Mouse (Mus musculus) heart, embryonic 11.5 days (tissue): Measurements from ENCODE around the gene Spata31d1b. TPM values are rescaled to one million over a fixed set of nuclear protein-coding genes. Genes with fewer than 3 reads are reported as not detected.
"Not testable (repeated sequence)": the region's sequence is repeated elsewhere in the genome, so short reads cannot be mapped to it uniquely, and the experiment has no call there.

Experiments used
- ATAC-seq: fragments of 200-750 bp; cut with Nextera tagmentation; replicated peaks from 2 replicates; pipeline ENCODE4 v1.8.0; 2017; ENCODE audit warnings: moderate library complexity; ENCODE audit not compliant: insufficient number of reproducible peaks, low FRiP score, low TSS enrichment
- H3K27ac ChIP-seq: fragments of 300-500 bp; sonication (generic); 2 replicates; pipeline ENCODE4 v1.5.1; 2014; ENCODE audit warnings: mild to moderate bottlenecking, low read depth, low read length
- H3K27me3 ChIP-seq: fragments of 300-500 bp; sonication (generic); 2 replicates; pipeline ENCODE4 v1.6.1; 2014; ENCODE audit warnings: mild to moderate bottlenecking, low read length, mixed read lengths; ENCODE audit not compliant: control insufficient read depth, insufficient read depth
- H3K36me3 ChIP-seq: fragments of 300-500 bp; sonication (generic); 2 replicates; pipeline ENCODE4 v1.6.1; 2014; ENCODE audit warnings: mild to moderate bottlenecking, low read length, moderate library complexity, mixed read lengths; ENCODE audit not compliant: control insufficient read depth, insufficient read depth
- H3K4me1 ChIP-seq: fragments of 300-500 bp; sonication (generic); 2 replicates; pipeline ENCODE4 v1.6.1; 2014; ENCODE audit warnings: low read length; ENCODE audit not compliant: control insufficient read depth, insufficient read depth
- H3K4me2 ChIP-seq: fragments of 300-500 bp; sonication (generic); 2 replicates; pipeline ENCODE4 v1.6.1; 2014; ENCODE audit warnings: mild to moderate bottlenecking, moderate library complexity
- H3K4me3 ChIP-seq: fragments of 300-500 bp; sonication (generic); 2 replicates; pipeline ENCODE4 v1.5.1; 2014; ENCODE audit warnings: low read depth, low read length
- H3K9ac ChIP-seq: fragments of 300-500 bp; sonication (generic); 2 replicates; pipeline ENCODE4 v1.6.1; 2014; ENCODE audit warnings: mild to moderate bottlenecking, low read depth, low read length, moderate library complexity
- H3K9me3 ChIP-seq: fragments of 300-500 bp; sonication (generic); replicated peaks from 2 replicates; pipeline ENCODE4 v1.6.1; 2016; ENCODE audit warnings: low read length; ENCODE audit not compliant: control insufficient read depth
- WGBS: fragments of 180-500 bp; shearing (Covaris S2); extraction: QIAGEN DNeasy Blood & Tissue Kit; methylation state at CpG from one replicate; pipeline ENCODE4 v1.1.7; 2014; ENCODE audit not compliant: insufficient replicate concordance; 5-methylcytosine and 5-hydroxymethylcytosine counted together
- polyA plus RNA-seq: library from polyadenylated mRNA; unstranded; fragments of >200 nt; fragmentation: Nextera tagmentation; extraction: Ambion mirVana; gene quantifications from 2 replicates; pipeline ENCODE4 v1.2.1, GENCODE M21; 2014

The Spata31d1b gene
- polyA plus RNA-seq, 1 experiment from 2014 or later = not detected

GRCm38 (mm10) chr13:59688338-59688770, 23.7 kb upstream of the Spata31d1b start:
- H3K9ac ChIP-seq = peak overlapping the region; percentile 43; the same call in 1 of the 2 replicates
- no peaks in the 10 kb centered on the region for H3K36me3 ChIP-seq
- peak overlapping the region; percentile 61 for H3K4me2 ChIP-seq
- H3K4me3 ChIP-seq = peak overlapping the region; percentile 16
- H3K27me3 ChIP-seq = no peaks in the 10 kb centered on the region
- ATAC-seq = no peak
- peak overlapping the region; percentile 66; the same call in 1 of the 2 replicates for H3K27ac ChIP-seq
- 27% methylated on average over 13 of the region's 13 CpGs for WGBS
- no peaks in the 10 kb centered on the region for H3K4me1 ChIP-seq
- no peaks in the 10 kb centered on the region for H3K9me3 ChIP-seq

GRCm38 (mm10) chr13:59689313-59689712, 22.8 kb upstream of the Spata31d1b start:
- no peak overlapping the region for H3K9ac ChIP-seq
- no peak overlapping the region for H3K4me3 ChIP-seq
- H3K4me2 ChIP-seq = no peak overlapping the region
- WGBS = 72% methylated on average over 9 of the region's 9 CpGs
- H3K9me3 ChIP-seq = no peaks in the 10 kb centered on the region
- H3K4me1 ChIP-seq = no peaks in the 10 kb centered on the region
- H3K27ac ChIP-seq = no peak overlapping the region
- H3K36me3 ChIP-seq = no peaks in the 10 kb centered on the region
- ATAC-seq = no peak
- H3K27me3 ChIP-seq = no peaks in the 10 kb centered on the region

GRCm38 (mm10) chr13:59689843-59690242, 22.2 kb upstream of the Spata31d1b start:
- no peak overlapping the region for H3K4me3 ChIP-seq
- H3K36me3 ChIP-seq = no peaks in the 10 kb centered on the region
- no peaks in the 10 kb centered on the region for H3K9me3 ChIP-seq
- ATAC-seq = no peak
- no peak overlapping the region for H3K4me2 ChIP-seq
- no peak overlapping the region for H3K27ac ChIP-seq
- WGBS = 90% methylated on average over 3 of the region's 3 CpGs
- H3K27me3 ChIP-seq = no peaks in the 10 kb centered on the region
- H3K4me1 ChIP-seq = no peaks in the 10 kb centered on the region
- no peak overlapping the region for H3K9ac ChIP-seq

GRCm38 (mm10) chr13:59690576-59690975, 21.5 kb upstream of the Spata31d1b start:
- no peak overlapping the region for H3K27ac ChIP-seq
- H3K9ac ChIP-seq = no peak overlapping the region
- no peaks in the 10 kb centered on the region for H3K36me3 ChIP-seq
- no peak for ATAC-seq
- H3K27me3 ChIP-seq = no peaks in the 10 kb centered on the region
- no peak overlapping the region for H3K4me2 ChIP-seq
- WGBS = 82% methylated on average over 7 of the region's 7 CpGs
- H3K9me3 ChIP-seq = no peaks in the 10 kb centered on the region
- H3K4me1 ChIP-seq = no peaks in the 10 kb centered on the region
- no peak overlapping the region for H3K4me3 ChIP-seq

GRCm38 (mm10) chr13:59691478-59691877, 20.6 kb upstream of the Spata31d1b start:
- H3K36me3 ChIP-seq = no peaks in the 10 kb centered on the region
- ATAC-seq = no peak
- 80% methylated on average over 10 of the region's 10 CpGs for WGBS
- H3K4me2 ChIP-seq = no peak overlapping the region
- H3K27ac ChIP-seq = no peak overlapping the region
- H3K4me3 ChIP-seq = no peak overlapping the region
- no peak overlapping the region for H3K9ac ChIP-seq
- no peaks in the 10 kb centered on the region for H3K4me1 ChIP-seq
- no peaks in the 10 kb centered on the region for H3K27me3 ChIP-seq
- no peaks in the 10 kb centered on the region for H3K9me3 ChIP-seq

GRCm38 (mm10) chr13:59694008-59694407, 18.1 kb upstream of the Spata31d1b start, which contains the start of gene 4921517D22Rik:
Gene 4921517D22Rik, minus strand, starts transcription at chr13:59694108.
- H3K27ac ChIP-seq = no peak within 1 kb of the TSS
- H3K36me3 ChIP-seq = no peaks in the 10 kb centered on the region
- WGBS = 78% methylated on average over 3 of the region's 3 CpGs
- no peak within 1 kb of the TSS for H3K4me3 ChIP-seq
- ATAC-seq = no peak
- H3K9ac ChIP-seq = no peak within 1 kb of the TSS
- no peaks in the 10 kb centered on the region for H3K9me3 ChIP-seq
- H3K4me2 ChIP-seq = no peak within 1 kb of the TSS
- H3K4me1 ChIP-seq = no peaks in the 10 kb centered on the region
- H3K27me3 ChIP-seq = no peaks in the 10 kb centered on the region

- no peak overlapping the region for H3K27ac ChIP-seq
- H3K9me3 ChIP-seq = no peaks in the 10 kb centered on the region
- H3K4me2 ChIP-seq = no peak overlapping the region
- H3K4me3 ChIP-seq = no peak overlapping the region
- H3K27me3 ChIP-seq = no peaks in the 10 kb centered on the region
- WGBS = 85% methylated on average over 7 of the region's 7 CpGs
- ATAC-seq = no peak
- no peaks in the 10 kb centered on the region for H3K4me1 ChIP-seq
- no peak overlapping the region for H3K9ac ChIP-seq
- no peaks in the 10 kb centered on the region for H3K36me3 ChIP-seq
These were observed 16.3 kb upstream of the Spata31d1b start for GRCm38 (mm10) chr13:59695781-59696180.

GRCm38 (mm10) chr13:59699131-59699530, 13.0 kb upstream of the Spata31d1b start:
- Histone ChIP-seq H3K4me1 (no peaks in the 10 kb centered on the region), H3K27ac (no peak overlapping the region), H3K9me3 (no peaks in the 10 kb centered on the region), H3K36me3 (no peaks in the 10 kb centered on the region), H3K9ac (no peak overlapping the region), H3K27me3 (no peaks in the 10 kb centered on the region; the same call in 1 of the 2 replicates), H3K4me3 (no peak overlapping the region), H3K4me2 (no peak overlapping the region)
- no peak for ATAC-seq
- WGBS = 89% methylated on average over 8 of the region's 8 CpGs

- not testable (repeated sequence) for H3K9ac ChIP-seq, H3K9me3 ChIP-seq, H3K4me1 ChIP-seq, H3K36me3 ChIP-seq, H3K4me3 ChIP-seq, H3K27me3 ChIP-seq, ATAC-seq, H3K27ac ChIP-seq, H3K4me2 ChIP-seq
- WGBS = 42% methylated on average over 1 of the region's 1 CpGs
These were observed 11.9 kb upstream of the Spata31d1b start for GRCm38 (mm10) chr13:59700137-59700536.
